Mouse (Mus musculus) CH12.LX (cell line): ENCODE results near the gene Snrpd2.

Source experiments
- CTCF ChIP-seq, 2 experiments: IDR thresholded peaks in 1 of 2; conservative IDR thresholded peaks in 1 of 2; 2 replicates each; pipeline ENCODE4 v1.5.1; 2011 to 2012; ENCODE audit warnings: low read depth in 2 of 2, low read length in 2 of 2, improper control_type of control experiment in 1 of 2, inconsistent platforms in 1 of 2, mild to moderate bottlenecking in 1 of 2, moderate library complexity in 1 of 2
- EP300 ChIP-seq: IDR thresholded peaks from 2 replicates; pipeline ENCODE4 v1.6.1; 2011; ENCODE audit warnings: low read length, improper control_type of control experiment
- GABPA ChIP-seq: IDR thresholded peaks from 2 replicates; pipeline ENCODE4 v1.6.1; 2012; ENCODE audit warnings: low read depth, low read length, improper control_type of control experiment, inconsistent platforms; ENCODE audit not compliant: insufficient replicate concordance
- MAZ ChIP-seq: IDR thresholded peaks from 2 replicates; pipeline ENCODE4 v1.6.1; 2012; ENCODE audit warnings: low read depth, mild to moderate bottlenecking, inconsistent platforms, low read length, improper control_type of control experiment, moderate library complexity
- POLR2A ChIP-seq: IDR thresholded peaks from 2 replicates; pipeline ENCODE4 v1.6.1; 2011; ENCODE audit warnings: low read depth, mild to moderate bottlenecking, improper control_type of control experiment, low read length
- ZKSCAN1 ChIP-seq: IDR thresholded peaks from 2 replicates; pipeline ENCODE4 v1.6.1; 2012; ENCODE audit warnings: low read depth, inconsistent platforms, low read length, improper control_type of control experiment, borderline replicate concordance
- ZNF384 ChIP-seq: IDR thresholded peaks from 2 replicates; pipeline ENCODE4 v1.6.1; 2012; ENCODE audit warnings: low read depth, low read length, improper control_type of control experiment, inconsistent platforms

- TF ChIP-seq MAZ (no peak), ZKSCAN1 (no peak), POLR2A (no peak), CTCF (conservative IDR thresholded peaks at IDR 0.05 in 1 of 2, IDR thresholded peaks at IDR 0.05 in 1 of 2; ENCODE audit: low read depth in 2 of 2, low read length in 2 of 2) (no peak), ZNF384 (no peak), GABPA (no peak), EP300 (no peak)
Observed at GRCm38 (mm10) chr7:19136673-19137334, 12.7 kb upstream of the Snrpd2 start.
